Mouse (Mus musculus): ENCODE measurements around the gene Hist1h3g. TPM values are rescaled to one million over a fixed set of nuclear protein-coding genes. Genes with fewer than 3 reads are reported as not detected.
A peak's percentile ranks its signal among the peaks of the same experiment; 100 is the strongest.
"Not testable (repeated sequence)": the region's sequence is repeated elsewhere in the genome, so short reads cannot be mapped to it uniquely, and the experiment has no call there.

The Hist1h3g gene
- polyA plus RNA-seq, 1 experiment from 2014 or later: 8.2 TPM

DNA sequence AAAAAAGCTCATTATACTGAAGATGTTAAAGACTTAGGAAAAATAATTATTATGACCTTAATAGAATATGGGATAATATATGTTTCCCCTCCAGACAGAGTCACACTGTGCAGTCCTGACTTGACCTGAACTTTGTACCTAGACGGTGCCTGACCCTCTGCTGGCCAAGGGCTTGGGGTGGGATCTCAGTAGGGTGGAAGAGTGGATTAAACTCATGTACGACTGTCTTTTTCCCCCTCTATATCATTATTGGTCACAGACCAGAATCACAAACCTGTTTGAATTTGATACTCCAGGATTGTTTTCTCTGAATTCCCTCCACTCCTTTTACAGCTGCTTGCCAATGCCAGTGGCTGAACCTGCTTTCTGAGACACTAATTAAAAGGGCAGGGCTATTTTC, 25.5 kb downstream of the Hist1h3g start:
- not testable (repeated sequence) for H3K36me3 ChIP-seq (ENCODE audit: control insufficient read depth, insufficient read depth, low read length); H3K4me3 ChIP-seq (ENCODE audit: low read length); H3K27ac ChIP-seq (ENCODE audit: low read depth, low read length); ATAC-seq (ENCODE audit: low FRiP score, low TSS enrichment); H3K9me3 ChIP-seq (ENCODE audit: control insufficient read depth, low read length); H3K4me1 ChIP-seq (ENCODE audit: control insufficient read depth, insufficient read depth, low read length); H3K27me3 ChIP-seq (ENCODE audit: control insufficient read depth, insufficient read depth, low read length)
- peak overlapping the region; percentile 28; the same call in 1 of the 2 replicates for H3K9ac ChIP-seq (ENCODE audit: low read depth, low read length)
- 22% methylated on average over 2 of the region's 2 CpGs for WGBS
- 0 out of 2 replicates have a peak overlapping the region, but pooled peaks have one; percentile 8 for H3K4me2 ChIP-seq (replicated peaks; ENCODE audit: low read depth, low read length)

DNA sequence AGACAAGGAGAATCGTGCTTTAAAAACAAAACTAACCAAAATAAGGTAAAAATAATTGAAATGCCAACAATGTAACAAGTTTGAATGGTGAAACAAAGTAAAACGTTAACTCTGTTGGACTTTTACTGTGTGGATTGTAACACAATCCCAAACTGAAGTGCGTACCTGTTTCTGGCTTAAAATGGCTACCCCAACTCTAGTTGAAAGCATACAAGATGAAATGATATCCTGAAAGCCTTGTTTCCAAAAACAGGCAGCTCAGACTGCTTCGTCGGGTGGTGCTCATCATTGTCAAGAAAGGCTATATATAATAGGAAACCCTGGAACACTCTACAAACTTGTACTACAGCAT, 26.3 kb downstream of the Hist1h3g start:
- peak overlapping the region; percentile 36; the same call in 1 of the 2 replicates for H3K4me3 ChIP-seq (ENCODE audit: low read length)
- not testable (repeated sequence) for H3K9me3 ChIP-seq (ENCODE audit: control insufficient read depth, low read length); ATAC-seq (ENCODE audit: low FRiP score, low TSS enrichment); H3K4me2 ChIP-seq (replicated peaks; ENCODE audit: low read depth, low read length); H3K27me3 ChIP-seq (ENCODE audit: control insufficient read depth, insufficient read depth, low read length); H3K36me3 ChIP-seq (ENCODE audit: control insufficient read depth, insufficient read depth, low read length); H3K4me1 ChIP-seq (ENCODE audit: control insufficient read depth, insufficient read depth, low read length)
- whole genome bisulfite sequencing: 0% methylated on average over 2 of the region's 5 CpGs
- peak overlapping the region; percentile 99; the same call in 1 of the 2 replicates for H3K27ac ChIP-seq (ENCODE audit: low read depth, low read length)
- H3K9ac ChIP-seq (ENCODE audit: low read depth, low read length): peak overlapping the region; percentile 61; the same call in 1 of the 2 replicates

DNA sequence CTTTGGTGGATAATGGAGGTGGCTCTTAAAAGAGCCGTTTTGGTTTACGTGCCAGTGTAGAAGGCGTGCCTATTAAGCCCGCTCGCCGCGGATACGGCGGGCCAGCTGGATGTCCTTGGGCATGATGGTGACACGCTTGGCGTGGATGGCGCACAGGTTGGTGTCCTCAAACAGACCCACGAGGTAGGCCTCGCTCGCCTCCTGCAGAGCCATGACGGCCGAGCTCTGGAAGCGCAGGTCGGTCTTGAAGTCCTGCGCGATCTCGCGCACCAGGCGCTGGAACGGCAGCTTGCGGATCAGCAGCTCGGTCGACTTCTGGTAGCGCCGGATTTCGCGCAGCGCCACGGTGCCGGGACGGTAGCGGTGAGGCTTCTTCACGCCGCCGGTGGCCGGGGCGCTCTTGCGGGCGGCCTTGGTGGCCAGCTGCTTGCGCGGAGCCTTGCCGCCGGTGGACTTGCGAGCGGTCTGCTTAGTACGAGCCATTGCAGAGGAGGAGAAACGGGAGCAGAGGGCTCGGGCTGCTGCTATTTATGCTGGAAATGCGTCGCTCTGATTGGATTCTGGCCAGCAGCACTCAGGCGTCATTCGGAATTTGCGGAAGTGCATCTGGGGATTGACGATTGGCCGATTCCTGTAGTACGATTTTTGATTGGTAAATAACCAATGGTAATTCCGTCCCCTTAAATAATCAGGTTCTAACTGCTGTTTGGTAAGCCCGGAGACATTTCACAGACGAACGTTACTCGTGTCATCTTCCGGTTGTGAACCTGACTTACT, 26.8 kb downstream of the Hist1h3g start, which contains the start of gene Hist1h3e:
Gene Hist1h3e, minus strand, starts transcription at position 487 of the 777 bp plus-strand sequence.
- not testable (repeated sequence) for H3K4me1 ChIP-seq (ENCODE audit: control insufficient read depth, insufficient read depth, low read length); H3K9me3 ChIP-seq (ENCODE audit: control insufficient read depth, low read length); H3K36me3 ChIP-seq (ENCODE audit: control insufficient read depth, insufficient read depth, low read length); H3K27me3 ChIP-seq (ENCODE audit: control insufficient read depth, insufficient read depth, low read length)
- under 1% methylated on average over 53 of the region's 67 CpGs for WGBS
- peak; percentile 97 for ATAC-seq (ENCODE audit: low FRiP score, low TSS enrichment)
- Histone ChIP-seq H3K4me2 (replicated peaks; ENCODE audit: low read depth, low read length) (peak within 1 kb of the TSS; percentile 59), H3K4me3 (ENCODE audit: low read length) (peak within 1 kb of the TSS; percentile 36), H3K27ac (ENCODE audit: low read depth, low read length) (peak within 1 kb of the TSS; percentile 99), H3K9ac (ENCODE audit: low read depth, low read length) (peak within 1 kb of the TSS; percentile 61)

DNA sequence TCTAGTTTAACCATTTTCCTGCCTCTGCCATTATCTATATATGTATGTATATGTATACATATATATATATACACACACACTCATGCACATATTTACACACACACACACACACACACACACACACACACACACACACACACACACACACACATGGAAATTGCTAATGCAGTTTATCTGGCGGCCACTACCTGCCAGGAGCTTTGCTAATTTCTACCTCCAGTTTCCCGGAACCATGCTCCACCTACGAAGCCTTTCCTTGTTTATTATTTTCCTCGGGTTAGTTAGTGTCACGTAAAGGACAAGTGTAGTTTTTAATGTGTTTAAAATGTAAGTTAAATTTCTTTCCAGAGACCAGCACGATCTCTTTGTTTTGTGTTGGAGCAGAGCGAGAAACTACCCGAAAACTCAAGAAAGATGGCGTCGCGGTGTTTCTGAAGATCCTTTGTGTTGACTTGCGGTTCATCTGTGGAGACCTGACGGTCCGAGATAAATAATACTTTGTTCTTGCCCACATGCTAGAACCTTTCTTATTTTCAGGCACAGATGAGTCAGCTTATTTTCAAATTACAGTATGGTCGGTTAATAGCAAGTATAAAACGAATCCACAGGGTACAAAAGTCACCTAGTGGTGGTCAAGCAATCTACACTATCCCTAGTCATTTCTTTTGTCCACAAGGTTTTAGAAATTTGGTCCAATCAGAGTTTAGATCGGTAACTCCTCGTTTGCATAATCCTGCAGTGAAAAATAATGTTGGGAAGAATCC, 27.7 kb downstream of the Hist1h3g start:
- Histone ChIP-seq H3K4me2 (replicated peaks; ENCODE audit: low read depth, low read length) (peak overlapping the region; percentile 59), H3K36me3 (ENCODE audit: control insufficient read depth, insufficient read depth, low read length) (no peaks in the 10 kb centered on the region), H3K27ac (ENCODE audit: low read depth, low read length) (peak overlapping the region; percentile 99), H3K9ac (ENCODE audit: low read depth, low read length) (peak overlapping the region; percentile 61), H3K27me3 (ENCODE audit: control insufficient read depth, insufficient read depth, low read length) (no peaks in the 10 kb centered on the region), H3K4me3 (ENCODE audit: low read length) (peak overlapping the region; percentile 35), H3K9me3 (ENCODE audit: control insufficient read depth, low read length) (no peaks in the 10 kb centered on the region), H3K4me1 (ENCODE audit: control insufficient read depth, insufficient read depth, low read length) (no peaks in the 10 kb centered on the region)
- 4% methylated on average over 18 of the region's 18 CpGs for WGBS
- peak; percentile 80 for ATAC-seq (ENCODE audit: low FRiP score, low TSS enrichment)

DNA sequence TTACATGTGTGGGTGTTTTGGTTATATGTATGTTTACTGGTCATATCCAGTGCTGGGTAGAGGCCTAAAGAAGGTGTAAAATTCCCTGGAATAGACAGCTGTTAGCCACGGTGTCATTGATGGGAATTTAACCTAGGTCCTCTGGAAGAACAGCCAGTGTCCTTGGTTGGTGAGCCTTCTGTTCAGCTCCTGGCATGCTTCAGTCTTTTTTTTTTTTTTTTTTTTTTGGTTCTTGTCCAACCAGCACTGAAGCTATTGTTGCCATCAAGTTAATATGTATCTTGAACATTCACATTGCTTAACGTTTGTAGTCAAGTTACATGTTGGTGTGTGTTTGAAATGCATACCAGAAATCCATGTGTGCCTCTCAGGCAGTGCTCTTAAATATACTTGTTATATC, 29.3 kb downstream of the Hist1h3g start:
- H3K27ac ChIP-seq (ENCODE audit: low read depth, low read length): peak overlapping the region; percentile 99

DNA sequence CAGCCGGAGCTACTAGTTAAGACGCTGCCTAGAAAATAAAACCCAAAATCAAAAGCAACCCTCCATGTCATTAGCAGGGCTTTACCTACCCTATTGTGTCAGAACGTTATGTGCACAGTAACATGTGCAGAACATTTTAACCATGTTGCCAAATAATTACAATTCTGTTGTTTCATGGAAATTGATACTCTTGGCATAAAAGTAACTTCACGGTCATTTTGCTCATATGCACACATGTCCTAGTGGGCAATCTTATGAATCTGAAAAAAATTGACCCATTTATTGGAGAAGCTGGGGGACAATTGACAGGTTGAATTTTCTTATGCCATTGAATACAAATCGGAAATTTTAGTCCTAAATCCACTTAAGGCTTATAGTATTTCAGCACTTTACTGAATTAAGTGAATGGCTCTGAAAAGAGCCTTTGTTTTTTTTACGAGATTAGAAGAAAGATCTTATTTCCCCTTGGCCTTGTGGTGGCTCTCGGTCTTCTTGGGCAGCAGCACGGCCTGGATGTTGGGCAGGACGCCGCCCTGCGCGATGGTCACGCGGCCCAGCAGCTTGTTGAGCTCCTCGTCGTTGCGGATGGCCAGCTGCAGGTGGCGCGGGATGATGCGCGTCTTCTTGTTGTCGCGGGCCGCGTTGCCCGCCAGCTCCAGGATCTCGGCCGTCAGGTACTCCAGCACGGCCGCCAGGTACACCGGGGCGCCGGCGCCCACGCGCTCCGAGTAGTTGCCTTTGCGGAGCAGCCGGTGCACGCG, 35.2 kb downstream of the Hist1h3g start:
- not testable (repeated sequence) for H3K4me1 ChIP-seq (ENCODE audit: control insufficient read depth, insufficient read depth, low read length); H3K27me3 ChIP-seq (ENCODE audit: control insufficient read depth, insufficient read depth, low read length); ATAC-seq (ENCODE audit: low FRiP score, low TSS enrichment); H3K36me3 ChIP-seq (ENCODE audit: control insufficient read depth, insufficient read depth, low read length); H3K9me3 ChIP-seq (ENCODE audit: control insufficient read depth, low read length)
- H3K4me2 ChIP-seq (replicated peaks; ENCODE audit: low read depth, low read length): peak overlapping the region; percentile 40
- peak overlapping the region; percentile 92 for H3K27ac ChIP-seq (ENCODE audit: low read depth, low read length)
- H3K9ac ChIP-seq (ENCODE audit: low read depth, low read length): peak overlapping the region; percentile 51
- peak overlapping the region; percentile 43 for H3K4me3 ChIP-seq (ENCODE audit: low read length)
- WGBS: 1% methylated on average over 19 of the region's 41 CpGs

More for the DNA sequence above, 29.3 kb downstream of the Hist1h3g start:
- no peak overlapping the region for H3K9ac ChIP-seq (ENCODE audit: low read depth, low read length)
- ATAC-seq (ENCODE audit: low FRiP score, low TSS enrichment): no peak
- H3K36me3 ChIP-seq (ENCODE audit: control insufficient read depth, insufficient read depth, low read length): no peaks in the 10 kb centered on the region
- H3K9me3 ChIP-seq (ENCODE audit: control insufficient read depth, low read length): no peaks in the 10 kb centered on the region
- H3K27me3 ChIP-seq (ENCODE audit: control insufficient read depth, insufficient read depth, low read length): no peaks in the 10 kb centered on the region
- no peaks in the 10 kb centered on the region for H3K4me1 ChIP-seq (ENCODE audit: control insufficient read depth, insufficient read depth, low read length)
- 83% methylated on average over 2 of the region's 2 CpGs for WGBS
- no peak overlapping the region for H3K4me2 ChIP-seq (replicated peaks; ENCODE audit: low read depth, low read length)
- H3K4me3 ChIP-seq (ENCODE audit: low read length): no peak overlapping the region

DNA sequence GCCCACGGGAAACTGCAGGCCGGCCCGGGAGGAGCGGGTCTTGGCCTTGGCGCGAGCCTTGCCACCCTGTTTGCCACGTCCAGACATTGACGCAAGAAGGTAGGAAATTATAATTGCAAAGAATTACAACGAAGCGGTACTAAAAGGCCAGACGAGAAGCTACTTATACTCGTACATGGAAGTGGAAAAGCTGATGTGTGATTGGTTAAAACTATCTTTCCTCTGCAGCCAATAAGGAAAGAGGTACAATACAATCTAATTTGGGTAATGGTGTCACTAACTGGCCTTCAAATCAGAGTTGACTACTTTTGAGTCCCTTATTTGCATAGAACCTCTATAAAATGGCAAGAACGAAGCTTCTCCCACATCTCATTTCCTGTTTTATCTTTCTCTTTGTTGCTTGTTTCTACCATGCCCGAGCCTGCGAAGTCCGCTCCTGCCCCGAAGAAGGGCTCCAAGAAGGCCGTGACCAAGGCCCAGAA, 35.8 kb downstream of the Hist1h3g start, which contains the start of the genes Hist1h2ae and Hist1h2bg:
Gene Hist1h2ae, minus strand, starts transcription at position 199 of the 482 bp plus-strand sequence.
Gene Hist1h2bg, plus strand, starts transcription at position 375 of the 482 bp plus-strand sequence.
- no peaks in the 10 kb centered on the region for H3K27me3 ChIP-seq (ENCODE audit: control insufficient read depth, insufficient read depth, low read length)
- under 1% methylated on average over 18 of the region's 18 CpGs for WGBS
- H3K27ac ChIP-seq (ENCODE audit: low read depth, low read length): peak within 1 kb of the TSS; percentile 92
- no peaks in the 10 kb centered on the region for H3K9me3 ChIP-seq (ENCODE audit: control insufficient read depth, low read length)
- peak within 1 kb of the TSS; percentile 43 for H3K4me3 ChIP-seq (ENCODE audit: low read length)
- peak within 1 kb of the TSS; percentile 69 for H3K4me2 ChIP-seq (replicated peaks; ENCODE audit: low read depth, low read length)
- H3K36me3 ChIP-seq (ENCODE audit: control insufficient read depth, insufficient read depth, low read length): no peaks in the 10 kb centered on the region
- H3K4me1 ChIP-seq (ENCODE audit: control insufficient read depth, insufficient read depth, low read length): 0 out of 2 replicates have a peak, but pooled peaks cover 3% of the 10 kb centered on the region
- peak; percentile 93 for ATAC-seq (ENCODE audit: low FRiP score, low TSS enrichment)
- H3K9ac ChIP-seq (ENCODE audit: low read depth, low read length): peak within 1 kb of the TSS; percentile 82

DNA sequence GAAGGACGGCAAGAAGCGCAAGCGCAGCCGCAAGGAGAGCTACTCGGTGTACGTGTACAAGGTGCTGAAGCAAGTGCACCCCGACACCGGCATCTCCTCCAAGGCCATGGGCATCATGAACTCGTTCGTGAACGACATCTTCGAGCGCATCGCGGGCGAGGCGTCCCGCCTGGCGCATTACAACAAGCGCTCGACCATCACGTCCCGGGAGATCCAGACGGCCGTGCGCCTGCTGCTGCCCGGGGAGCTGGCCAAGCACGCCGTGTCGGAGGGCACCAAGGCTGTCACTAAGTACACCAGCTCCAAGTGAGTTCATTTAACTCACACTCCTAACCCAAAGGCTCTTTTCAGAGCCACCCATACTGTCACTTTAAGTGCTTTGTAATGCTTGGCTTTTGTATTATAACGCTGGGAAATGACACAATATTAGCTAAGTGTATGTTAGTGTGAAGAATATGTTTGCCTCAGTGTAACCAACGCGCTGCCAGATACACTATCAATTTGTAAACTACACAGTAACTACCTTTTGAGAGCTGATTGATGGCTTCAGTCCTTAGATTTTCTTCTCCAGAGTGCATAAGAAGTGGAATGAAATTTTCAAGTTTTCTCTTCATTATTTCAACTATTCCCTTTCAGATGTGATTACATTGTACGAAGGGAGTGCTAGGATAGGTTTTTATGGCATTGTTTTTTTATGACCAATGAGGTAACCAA, 36.4 kb downstream of the Hist1h3g start:
- under 1% methylated on average over 13 of the region's 34 CpGs for WGBS
- H3K4me3 ChIP-seq (ENCODE audit: low read length): peak overlapping the region; percentile 43
- peak overlapping the region; percentile 92 for H3K27ac ChIP-seq (ENCODE audit: low read depth, low read length)
- not testable (repeated sequence) for H3K27me3 ChIP-seq (ENCODE audit: control insufficient read depth, insufficient read depth, low read length); H3K9me3 ChIP-seq (ENCODE audit: control insufficient read depth, low read length); H3K36me3 ChIP-seq (ENCODE audit: control insufficient read depth, insufficient read depth, low read length); H3K4me1 ChIP-seq (ENCODE audit: control insufficient read depth, insufficient read depth, low read length); ATAC-seq (ENCODE audit: low FRiP score, low TSS enrichment)
- peak overlapping the region; percentile 82 for H3K9ac ChIP-seq (ENCODE audit: low read depth, low read length)
- peak overlapping the region; percentile 69 for H3K4me2 ChIP-seq (replicated peaks; ENCODE audit: low read depth, low read length)
